Mouse (Mus musculus): ENCODE data around the gene Rbfox1.

DNA sequence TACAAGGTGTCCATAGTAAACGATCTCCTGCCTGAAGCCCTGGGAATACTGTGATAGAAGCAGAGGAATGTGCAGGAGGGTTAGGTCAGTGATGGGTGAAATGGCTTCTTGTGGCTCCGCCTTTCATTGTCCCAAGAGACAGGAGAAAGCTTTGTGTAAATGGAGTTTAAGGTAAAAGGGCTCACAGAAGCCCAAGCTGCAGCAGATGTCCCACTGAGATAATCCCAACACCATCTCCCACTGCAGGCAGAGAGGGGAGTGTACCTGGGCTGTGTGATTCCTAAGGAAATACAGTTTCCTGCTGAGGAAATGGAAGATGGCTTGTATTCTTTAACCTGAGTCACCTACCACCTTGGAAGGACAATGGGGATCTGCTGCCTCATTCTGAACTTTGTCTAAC lies 529.7 kb downstream of the Rbfox1 start:
- TF ChIP-seq CTCF (IDR thresholded peaks at IDR 0.05; ENCODE audit: insufficient read depth, low read depth, low read length) (no peak), POLR2A (IDR thresholded peaks at IDR 0.05; ENCODE audit: insufficient read depth, low read depth, low read length) (no peak)

Measured in olfactory bulb, adult 2 months (tissue).